Mouse (Mus musculus): Measurements from ENCODE around the gene Agap3.
A peak's percentile ranks its signal among the peaks of the same experiment; 100 is the strongest.

Gene Agap3

GRCm38 (mm10) chr5:24433993-24434392 lies 18.0 kb upstream of the Agap3 start:
- no peak for DNase-seq

GRCm38 (mm10) chr5:24441187-24441586 lies 10.8 kb upstream of the Agap3 start:
- DNase-seq, result no peak

GRCm38 (mm10) chr5:24442029-24442428 lies 9.9 kb upstream of the Agap3 start:
- DNase-seq, result no peak

- no peak for DNase-seq
Measured at GRCm38 (mm10) chr5:24443204-24443603, 8.8 kb upstream of the Agap3 start.

GRCm38 (mm10) chr5:24443927-24444326 lies 8.1 kb upstream of the Agap3 start:
- no peak for DNase-seq

- DNase-seq, result peak; percentile 94 to 96
Measured at GRCm38 (mm10) chr5:24444746-24445427, 7.1 kb upstream of the Agap3 start, which contains the start of gene Fastk. Gene Fastk (minus strand): TSS chr5:24445287.

GRCm38 (mm10) chr5:24445428-24446080 lies 6.4 kb upstream of the Agap3 start:
- no peak for DNase-seq

GRCm38 (mm10) chr5:24446630-24447029 lies 5.3 kb upstream of the Agap3 start:
- DNase-seq, result no peak

GRCm38 (mm10) chr5:24447624-24448298 lies 4.2 kb upstream of the Agap3 start, which contains the start of gene Tmub1:
Gene Tmub1 (minus strand): TSS chr5:24447854.
- DNase-seq, result peak; percentile 88 to 92

- peak; percentile 90 to 95 for DNase-seq
Measured at GRCm38 (mm10) chr5:24451264-24452029, 530 bp upstream of the Agap3 start.

GRCm38 (mm10) chr5:24452691-24453233 lies 785 bp downstream of the Agap3 start:
- peak; percentile 45 to 54 for DNase-seq

GRCm38 (mm10) chr5:24453283-24453984 lies 1.5 kb downstream of the Agap3 start:
- DNase-seq, result no peak

- DNase-seq, result no peak
Measured at GRCm38 (mm10) chr5:24453985-24454303, 2.0 kb downstream of the Agap3 start.

GRCm38 (mm10) chr5:24455076-24455475 lies 3.1 kb downstream of the Agap3 start:
- no peak for DNase-seq

- DNase-seq, result no peak
Measured at GRCm38 (mm10) chr5:24455613-24456012, 3.6 kb downstream of the Agap3 start.

GRCm38 (mm10) chr5:24466762-24467161 lies 14.8 kb downstream of the Agap3 start:
- no peak for DNase-seq

- DNase-seq, result peak; percentile 67 to 83
Measured at GRCm38 (mm10) chr5:24470600-24470999, 18.6 kb downstream of the Agap3 start.

- DNase-seq, result peak in 1 of 2 experiments; percentile 61
Measured at GRCm38 (mm10) chr5:24472884-24473619, 21.1 kb downstream of the Agap3 start.

- DNase-seq, result peak; percentile 74 to 89
Measured at GRCm38 (mm10) chr5:24474025-24474722, 22.2 kb downstream of the Agap3 start.

GRCm38 (mm10) chr5:24474723-24475261 lies 22.8 kb downstream of the Agap3 start:
- peak; percentile 65 to 72 for DNase-seq

Measured in lung, postnatal 4 days (tissue).